Comparison of ENCODE assay signal across 19 mouse cellular contexts in the genomic region with DNA sequence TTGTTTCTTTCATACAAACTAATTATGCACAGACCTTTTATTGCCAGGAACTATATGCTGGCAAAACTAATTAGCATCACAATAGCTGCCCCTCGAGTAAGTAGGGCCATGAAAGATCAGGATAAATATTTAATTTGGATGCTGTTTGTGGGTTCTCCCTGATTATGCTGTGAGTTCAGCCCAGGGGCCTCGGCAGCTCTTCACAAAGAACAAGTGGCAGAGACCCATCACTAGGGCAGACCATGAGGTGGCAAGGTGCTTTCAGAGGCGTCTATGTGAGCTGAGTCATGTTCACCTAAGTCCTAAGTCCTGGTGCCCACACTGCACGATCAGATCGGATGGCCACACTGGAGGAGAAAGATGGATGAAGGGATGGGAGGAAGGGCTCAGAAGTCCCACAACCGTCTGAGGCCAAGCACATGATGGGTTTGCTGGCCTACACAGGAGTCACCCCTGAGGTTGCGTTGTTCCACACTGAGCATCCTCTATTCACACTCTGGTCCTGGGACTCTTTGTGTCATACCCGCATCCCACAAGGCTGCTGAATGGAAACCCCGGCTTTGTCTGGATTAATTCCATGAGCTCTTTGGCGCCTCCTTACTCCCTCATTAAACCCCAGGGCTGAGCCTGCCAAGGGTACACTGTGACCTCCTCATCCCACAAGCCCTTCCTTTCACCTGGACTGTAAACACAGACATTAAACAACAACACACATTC.
A peak's percentile ranks its signal among the peaks of the same experiment; 100 is the strongest.
DNase-seq lines count a peak whose midpoint lies in the region; ATAC-seq and TF ChIP-seq lines count a peak whose summit lies in the region.
"Had no signal": no experiment of that assay in that cellular context is flagged by ENCODE, and none has a peak within 500 bp of the region (broad histone marks: within the 10 kb centered on the region; RNA-seq: fewer than 3 reads in every experiment).

No protein-coding gene starts in this region.

- 0 out of 2 replicates have a peak, but pooled peaks have one; percentile 2 for TF ChIP-seq CTCF in testis, adult 2 months (IDR thresholded peaks at IDR 0.05; ENCODE audit: control insufficient read depth, insufficient read depth, insufficient replicate concordance, low read depth, low read length)

- no peak for TF ChIP-seq POLR2A in testis, adult 2 months (IDR thresholded peaks at IDR 0.05; ENCODE audit: control insufficient read depth, low read depth, low read length)

- no peak overlapping the region for H3K9ac ChIP-seq in forebrain, embryonic 14.5 days (ENCODE audit: low read length)
- H3K9ac ChIP-seq in limb, embryonic 12.5 days (replicated peaks), result no peak overlapping the region
- H3K9ac ChIP-seq: intestine, embryonic 15.5 days; kidney, embryonic 15.5 days; liver, embryonic 13.5 days; lung, embryonic 15.5 days had no signal

- no peak overlapping the region for H3K27ac ChIP-seq in testis, adult 2 months (ENCODE audit: control insufficient read depth, insufficient read depth, low read depth, low read length)
- peak overlapping the region; percentile 17; the same call in 1 of the 2 replicates for H3K27ac ChIP-seq in forebrain, embryonic 14.5 days (ENCODE audit: low read depth, low read length)
- 0 out of 2 replicates have a peak overlapping the region, but pooled peaks have one; percentile 4 for H3K27ac ChIP-seq in limb, embryonic 12.5 days
- H3K27ac ChIP-seq: intestine, embryonic 15.5 days; kidney, embryonic 15.5 days; liver, embryonic 13.5 days; lung, embryonic 15.5 days; macrophage had no signal

- H3K36me3 ChIP-seq in testis, adult 2 months (ENCODE audit: control insufficient read depth, insufficient read depth, low read length), result no peaks in the 10 kb centered on the region
- H3K36me3 ChIP-seq in forebrain, embryonic 14.5 days (ENCODE audit: control insufficient read depth, insufficient read depth, low read length), result no peaks in the 10 kb centered on the region
- H3K36me3 ChIP-seq in limb, embryonic 12.5 days, result no peaks in the 10 kb centered on the region
- H3K36me3 ChIP-seq: G1E; intestine, embryonic 15.5 days; kidney, embryonic 15.5 days; liver, embryonic 13.5 days; lung, embryonic 15.5 days had no signal

- 11% methylated on average over 10 of the region's 10 CpGs for WGBS in forebrain, embryonic 14.5 days
- WGBS in limb, embryonic 12.5 days, result 69% methylated on average over 10 of the region's 10 CpGs

- no peak for DNase-seq in testis, postnatal 10 days (ENCODE audit: low spot score)
- DNase-seq in forebrain, embryonic 14.5 days (ENCODE audit: low spot score), result peak; percentile 49
- DNase-seq in left cerebral cortex, adult 8-10 months (ENCODE audit: low spot score in 2 of 2), result no peak
- DNase-seq in liver (no peak), adipocyte (ENCODE audit: low spot score) (no peak)
- DNase-seq: adrenal gland, adult 2 months; cerebellum, adult 11 months; cerebellum, postnatal 25 days; heart, postnatal 36 days; left cerebral cortex, postnatal 4 days; liver, embryonic 13.5 days had no signal

- H3K9me3 ChIP-seq in forebrain, embryonic 14.5 days (replicated peaks; ENCODE audit: control insufficient read depth, low read length), result no peaks in the 10 kb centered on the region
- H3K9me3 ChIP-seq in limb, embryonic 12.5 days, result no peaks in the 10 kb centered on the region
- H3K9me3 ChIP-seq: G1E; intestine, embryonic 15.5 days; kidney, embryonic 15.5 days; liver, embryonic 13.5 days; lung, embryonic 15.5 days had no signal

- H3K27me3 ChIP-seq in testis, adult 2 months (ENCODE audit: control insufficient read depth, insufficient read depth, low read length), result no peaks in the 10 kb centered on the region
- H3K27me3 ChIP-seq in forebrain, embryonic 14.5 days (replicated peaks; ENCODE audit: control insufficient read depth, insufficient read depth, low read length), result 0 out of 2 replicates have a peak, but pooled peaks cover 2% of the 10 kb centered on the region
- no peaks in the 10 kb centered on the region for H3K27me3 ChIP-seq in limb, embryonic 12.5 days
- H3K27me3 ChIP-seq: intestine, embryonic 15.5 days; kidney, embryonic 15.5 days; liver, embryonic 13.5 days; lung, embryonic 15.5 days had no signal

- ATAC-seq in forebrain, embryonic 14.5 days, result peak; percentile 42
- ATAC-seq in limb, embryonic 12.5 days (ENCODE audit: insufficient number of reproducible peaks, insufficient read depth, low FRiP score, low TSS enrichment, low read depth), result no peak
- ATAC-seq: intestine, embryonic 15.5 days had no signal

- no peak overlapping the region for H3K4me2 ChIP-seq in forebrain, embryonic 14.5 days (ENCODE audit: low read length)
- H3K4me2 ChIP-seq in limb, embryonic 12.5 days, result no peak overlapping the region
- H3K4me2 ChIP-seq: heart, embryonic 11.5 days; intestine, embryonic 15.5 days; kidney, embryonic 15.5 days; liver, embryonic 13.5 days; lung, embryonic 15.5 days had no signal

- no peak overlapping the region for H3K4me3 ChIP-seq in testis, adult 2 months (ENCODE audit: control insufficient read depth, low read depth, low read length)
- H3K4me3 ChIP-seq in forebrain, embryonic 14.5 days (ENCODE audit: low read depth, low read length), result no peak overlapping the region
- H3K4me3 ChIP-seq in limb, embryonic 12.5 days (replicated peaks), result no peak overlapping the region
- H3K4me3 ChIP-seq: intestine, embryonic 15.5 days; kidney, embryonic 15.5 days; liver, embryonic 13.5 days; lung, embryonic 15.5 days had no signal

- peaks cover 2% of the 10 kb centered on the region; the same call in 1 of the 2 replicates for H3K4me1 ChIP-seq in testis, adult 2 months (ENCODE audit: control insufficient read depth, insufficient read depth, low read length)
- H3K4me1 ChIP-seq in forebrain, embryonic 14.5 days (ENCODE audit: control insufficient read depth, insufficient read depth, low read length), result peaks cover 23% of the 10 kb centered on the region
- peaks cover 7% of the 10 kb centered on the region; the same call in 1 of the 2 replicates for H3K4me1 ChIP-seq in limb, embryonic 12.5 days (replicated peaks)
- H3K4me1 ChIP-seq: intestine, embryonic 15.5 days; lung, embryonic 15.5 days had no signal
